Mouse (Mus musculus): ENCODE results near the gene Fads2.

The Fads2 gene

GRCm38 (mm10) chr19:10041388-10042148 lies 60.0 kb downstream of the Fads2 start, which contains the start of gene Fads3:
Gene Fads3 (plus strand): TSS chr19:10041569.
- DNase-seq (ENCODE audit: low read depth, low spot score): peak; percentile 73

GRCm38 (mm10) chr19:10040866-10041387 lies 60.6 kb downstream of the Fads2 start:
- no peak for DNase-seq (ENCODE audit: low read depth, low spot score)

GRCm38 (mm10) chr19:10039615-10040014 lies 61.9 kb downstream of the Fads2 start:
- no peak for DNase-seq (ENCODE audit: low read depth, low spot score)

GRCm38 (mm10) chr19:10038910-10039309 lies 62.6 kb downstream of the Fads2 start:
- no peak for DNase-seq (ENCODE audit: low read depth, low spot score)

- no peak for DNase-seq (ENCODE audit: low read depth, low spot score)
These were observed 63.2 kb downstream of the Fads2 start for GRCm38 (mm10) chr19:10038364-10038763.

- DNase-seq (ENCODE audit: low read depth, low spot score): no peak
These were observed 64.0 kb downstream of the Fads2 start for GRCm38 (mm10) chr19:10037534-10037933.

GRCm38 (mm10) chr19:10034785-10035447 lies 66.6 kb downstream of the Fads2 start:
- peak; percentile 86 for DNase-seq (ENCODE audit: low read depth, low spot score)

- no peak for DNase-seq (ENCODE audit: low read depth, low spot score)
These were observed 67.2 kb downstream of the Fads2 start for GRCm38 (mm10) chr19:10034356-10034755.

GRCm38 (mm10) chr19:10033211-10033973 lies 68.2 kb downstream of the Fads2 start:
- DNase-seq (ENCODE audit: low read depth, low spot score): peak; percentile 70

GRCm38 (mm10) chr19:10029746-10030145 lies 71.8 kb downstream of the Fads2 start:
- no peak for DNase-seq (ENCODE audit: low read depth, low spot score)

- DNase-seq (ENCODE audit: low read depth, low spot score): peak; percentile 55
These were observed 76.2 kb downstream of the Fads2 start for GRCm38 (mm10) chr19:10025169-10025875.

GRCm38 (mm10) chr19:10023304-10023758 lies 78.2 kb downstream of the Fads2 start:
- DNase-seq (ENCODE audit: low read depth, low spot score): no peak

GRCm38 (mm10) chr19:10022414-10023303 lies 78.9 kb downstream of the Fads2 start:
- DNase-seq (ENCODE audit: low read depth, low spot score): no peak

- no peak for DNase-seq (ENCODE audit: low read depth, low spot score)
These were observed 79.6 kb downstream of the Fads2 start for GRCm38 (mm10) chr19:10021981-10022380.

- no peak for DNase-seq (ENCODE audit: low read depth, low spot score)
These were observed 82.3 kb downstream of the Fads2 start for GRCm38 (mm10) chr19:10019214-10019760.

- no peak for DNase-seq (ENCODE audit: low read depth, low spot score)
These were observed 83.1 kb downstream of the Fads2 start for GRCm38 (mm10) chr19:10018527-10018818.

- DNase-seq (ENCODE audit: low read depth, low spot score): peak; percentile 87
These were observed 83.7 kb downstream of the Fads2 start for GRCm38 (mm10) chr19:10017637-10018526.

GRCm38 (mm10) chr19:10016151-10016550 lies 85.4 kb downstream of the Fads2 start:
- DNase-seq (ENCODE audit: low read depth, low spot score): no peak

- DNase-seq (ENCODE audit: low read depth, low spot score): no peak
These were observed 86.1 kb downstream of the Fads2 start for GRCm38 (mm10) chr19:10015442-10015841.

Measured in mesoderm, embryonic 11.5 days (tissue).